Mouse (Mus musculus) B cell, adult 2 months (primary cell): ENCODE data around the gene Tmem265.

Experiments used
- DNase-seq, 2 experiments: peaks; one replicate each; pipeline ENCODE4 v3.0.0; 2022

Gene Tmem265

GRCm38 (mm10) chr7:127588901-127589300, 27.7 kb downstream of the Tmem265 start:
- DNase-seq: no peak

GRCm38 (mm10) chr7:127589637-127590036, 28.4 kb downstream of the Tmem265 start:
- DNase-seq: no peak

- DNase-seq: no peak
These were observed 29.9 kb downstream of the Tmem265 start for GRCm38 (mm10) chr7:127591108-127591507.

GRCm38 (mm10) chr7:127592575-127592974, 31.4 kb downstream of the Tmem265 start:
- DNase-seq: no peak

GRCm38 (mm10) chr7:127596747-127597146, 35.6 kb downstream of the Tmem265 start:
- DNase-seq: no peak

- no peak for DNase-seq
These were observed 39.4 kb downstream of the Tmem265 start for GRCm38 (mm10) chr7:127600612-127601011.

- DNase-seq: no peak
These were observed 40.5 kb downstream of the Tmem265 start for GRCm38 (mm10) chr7:127601735-127602134.

GRCm38 (mm10) chr7:127602903-127603302, 41.7 kb downstream of the Tmem265 start:
- DNase-seq: no peak

- DNase-seq: no peak
These were observed 43.1 kb downstream of the Tmem265 start for GRCm38 (mm10) chr7:127604256-127604655.

GRCm38 (mm10) chr7:127607150-127607549, 46.0 kb downstream of the Tmem265 start:
- no peak for DNase-seq

GRCm38 (mm10) chr7:127611011-127611410, 49.8 kb downstream of the Tmem265 start:
- DNase-seq: no peak

GRCm38 (mm10) chr7:127611561-127611960, 50.4 kb downstream of the Tmem265 start:
- no peak for DNase-seq

GRCm38 (mm10) chr7:127613501-127613900, 52.3 kb downstream of the Tmem265 start:
- no peak for DNase-seq

- no peak for DNase-seq
These were observed 52.9 kb downstream of the Tmem265 start for GRCm38 (mm10) chr7:127614091-127614490.

- peak in 1 of 2 experiments; percentile 42 for DNase-seq
These were observed 53.3 kb downstream of the Tmem265 start for GRCm38 (mm10) chr7:127614511-127614890.

GRCm38 (mm10) chr7:127614891-127615843, 54.0 kb downstream of the Tmem265 start, which contains the start of gene Zfp629:
TSS of gene Zfp629 (minus strand) at chr7:127615797.
- DNase-seq: peak; percentile 51 to 54

- no peak for DNase-seq
These were observed 55.1 kb downstream of the Tmem265 start for GRCm38 (mm10) chr7:127616336-127616735.
